Mouse (Mus musculus) intestine, embryonic 16.5 days (tissue): ENCODE measurements around the gene Actb. TPM values are rescaled to one million over a fixed set of nuclear protein-coding genes. Genes with fewer than 3 reads are reported as not detected.
A peak's percentile ranks its signal among the peaks of the same experiment; 100 is the strongest.

Experiments
- ATAC-seq: fragments of 200-750 bp; cut with Nextera tagmentation; 2 replicates; pipeline ENCODE4 v1.8.0; 2017; ENCODE audit warnings: moderate TSS enrichment, moderate library complexity
- H3K27ac ChIP-seq: fragments of 300-500 bp; sonication (generic); 2 replicates; pipeline ENCODE4 v1.5.1; 2014; ENCODE audit warnings: mild to moderate bottlenecking, low read length
- H3K27me3 ChIP-seq: fragments of 300-500 bp; sonication (generic); replicated peaks from 2 replicates; pipeline ENCODE4 v1.6.1; 2014; ENCODE audit warnings: low read length, control low read depth, mixed read lengths; ENCODE audit not compliant: control insufficient read depth, insufficient read depth
- H3K36me3 ChIP-seq: fragments of 300-500 bp; sonication (generic); 2 replicates; pipeline ENCODE4 v1.6.1; 2014; ENCODE audit warnings: low read length, control low read depth; ENCODE audit not compliant: control insufficient read depth, insufficient read depth
- H3K4me1 ChIP-seq: fragments of 300-500 bp; sonication (generic); 2 replicates; pipeline ENCODE4 v1.6.1; 2014; ENCODE audit warnings: low read length, control low read depth, mixed read lengths; ENCODE audit not compliant: control insufficient read depth, insufficient read depth
- H3K4me2 ChIP-seq: fragments of 300-500 bp; sonication (generic); 2 replicates; pipeline ENCODE4 v1.6.1; 2014; ENCODE audit warnings: low read depth, low read length, control low read depth
- H3K4me3 ChIP-seq: fragments of 300-500 bp; sonication (generic); 2 replicates; pipeline ENCODE4 v1.5.1; 2014; ENCODE audit warnings: mild to moderate bottlenecking, low read length
- H3K9ac ChIP-seq: fragments of 300-500 bp; sonication (generic); 2 replicates; pipeline ENCODE4 v1.6.1; 2014; ENCODE audit warnings: low read depth, low read length
- H3K9me3 ChIP-seq: fragments of 300-500 bp; sonication (generic); 2 replicates; pipeline ENCODE4 v1.6.1; 2016; ENCODE audit warnings: low read length, control low read depth; ENCODE audit not compliant: control insufficient read depth
- WGBS: fragments of 180-500 bp; shearing (Covaris S2); extraction: QIAGEN DNeasy Blood & Tissue Kit; methylation state at CpG from one replicate; pipeline ENCODE4 v1.1.7; 2014; 5-methylcytosine and 5-hydroxymethylcytosine counted together
- polyA plus RNA-seq: library from polyadenylated mRNA; unstranded; fragments of >200 nt; fragmentation: Nextera tagmentation; extraction: Ambion mirVana; gene quantifications from 2 replicates; pipeline ENCODE4 v1.2.1, GENCODE M21; 2015

Gene Actb
- polyA plus RNA-seq, 1 experiment from 2014 or later, result 14,111 TPM

DNA sequence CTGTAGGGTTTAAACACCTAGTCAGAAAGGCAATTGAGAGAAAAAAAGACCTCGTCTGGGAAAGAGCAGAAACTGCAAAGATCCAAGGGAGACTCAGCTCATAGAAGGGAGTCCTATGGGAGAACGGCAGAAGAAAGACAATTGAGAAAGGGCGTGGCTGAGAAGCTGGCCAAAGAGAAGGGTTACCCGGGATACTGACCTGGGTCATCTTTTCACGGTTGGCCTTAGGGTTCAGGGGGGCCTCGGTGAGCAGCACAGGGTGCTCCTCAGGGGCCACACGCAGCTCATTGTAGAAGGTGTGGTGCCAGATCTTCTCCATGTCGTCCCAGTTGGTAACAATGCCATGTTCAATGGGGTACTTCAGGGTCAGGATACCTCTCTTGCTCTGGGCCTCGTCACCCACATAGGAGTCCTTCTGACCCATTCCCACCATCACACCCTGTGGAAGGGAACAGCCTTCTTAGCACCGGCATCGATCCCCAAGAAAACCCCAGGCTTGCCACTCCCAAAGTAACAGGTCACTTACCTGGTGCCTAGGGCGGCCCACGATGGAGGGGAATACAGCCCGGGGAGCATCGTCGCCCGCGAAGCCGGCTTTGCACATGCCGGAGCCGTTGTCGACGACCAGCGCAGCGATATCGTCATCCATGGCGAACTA lies 1.4 kb downstream of the Actb start:
- Histone ChIP-seq H3K36me3 (peaks cover 29% of the 10 kb centered on the region), H3K27me3 (no peaks in the 10 kb centered on the region), H3K4me1 (peaks cover 49% of the 10 kb centered on the region), H3K4me2 (peak overlapping the region; percentile 83), H3K9me3 (no peaks in the 10 kb centered on the region), H3K9ac (peak overlapping the region; percentile 98), H3K27ac (peak overlapping the region; percentile 100), H3K4me3 (peak overlapping the region; percentile 83)
- no peak for ATAC-seq
- WGBS, result 2% methylated on average over 27 of the region's 27 CpGs

DNA sequence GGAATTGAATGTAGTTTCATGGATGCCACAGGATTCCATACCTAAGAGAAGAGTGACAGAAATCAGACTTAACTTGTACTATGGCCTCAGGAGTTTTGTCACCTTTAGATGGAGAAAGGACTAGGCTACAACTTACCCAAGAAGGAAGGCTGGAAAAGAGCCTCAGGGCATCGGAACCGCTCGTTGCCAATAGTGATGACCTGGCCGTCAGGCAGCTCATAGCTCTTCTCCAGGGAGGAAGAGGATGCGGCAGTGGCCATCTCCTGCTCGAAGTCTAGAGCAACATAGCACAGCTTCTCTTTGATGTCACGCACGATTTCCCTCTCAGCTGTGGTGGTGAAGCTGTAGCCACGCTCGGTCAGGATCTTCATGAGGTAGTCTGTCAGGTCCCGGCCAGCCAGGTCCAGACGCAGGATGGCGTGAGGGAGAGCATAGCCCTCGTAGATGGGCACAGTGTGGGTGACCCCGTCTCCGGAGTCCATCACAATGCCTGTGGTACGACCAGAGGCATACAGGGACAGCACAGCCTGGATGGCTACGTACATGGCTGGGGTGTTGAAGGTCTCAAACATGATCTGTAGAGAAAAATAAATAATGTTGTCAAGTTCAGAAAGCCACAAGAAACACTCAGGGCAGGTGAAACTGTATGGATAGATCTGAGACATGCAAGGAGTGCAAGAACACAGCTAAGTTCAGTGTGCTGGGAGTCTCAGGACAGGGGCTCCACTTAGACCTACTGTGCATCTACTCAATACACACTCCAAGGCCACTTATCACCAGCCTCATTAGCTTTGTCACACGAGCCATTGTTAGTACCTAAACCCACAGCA lies 2.1 kb downstream of the Actb start:
- Histone ChIP-seq H3K4me1 (peaks cover 42% of the 10 kb centered on the region), H3K4me3 (peak overlapping the region; percentile 83), H3K36me3 (peaks cover 29% of the 10 kb centered on the region), H3K27me3 (no peaks in the 10 kb centered on the region), H3K9ac (peak overlapping the region; percentile 98), H3K4me2 (peak overlapping the region; percentile 83), H3K27ac (peak overlapping the region; percentile 100), H3K9me3 (no peaks in the 10 kb centered on the region)
- 54% methylated on average over 19 of the region's 19 CpGs for WGBS
- no peak for ATAC-seq

GRCm38 (mm10) chr5:142903470-142904207 lies 2.9 kb downstream of the Actb start:
- Histone ChIP-seq H3K27me3 (no peaks in the 10 kb centered on the region), H3K9me3 (no peaks in the 10 kb centered on the region), H3K4me1 (peaks cover 34% of the 10 kb centered on the region), H3K27ac (peak overlapping the region; percentile 100), H3K4me2 (peak overlapping the region; percentile 83), H3K36me3 (peaks cover 29% of the 10 kb centered on the region), H3K9ac (peak overlapping the region; percentile 98), H3K4me3 (peak overlapping the region; percentile 83)
- WGBS, result 67% methylated on average over 14 of the region's 14 CpGs
- no peak for ATAC-seq

DNA sequence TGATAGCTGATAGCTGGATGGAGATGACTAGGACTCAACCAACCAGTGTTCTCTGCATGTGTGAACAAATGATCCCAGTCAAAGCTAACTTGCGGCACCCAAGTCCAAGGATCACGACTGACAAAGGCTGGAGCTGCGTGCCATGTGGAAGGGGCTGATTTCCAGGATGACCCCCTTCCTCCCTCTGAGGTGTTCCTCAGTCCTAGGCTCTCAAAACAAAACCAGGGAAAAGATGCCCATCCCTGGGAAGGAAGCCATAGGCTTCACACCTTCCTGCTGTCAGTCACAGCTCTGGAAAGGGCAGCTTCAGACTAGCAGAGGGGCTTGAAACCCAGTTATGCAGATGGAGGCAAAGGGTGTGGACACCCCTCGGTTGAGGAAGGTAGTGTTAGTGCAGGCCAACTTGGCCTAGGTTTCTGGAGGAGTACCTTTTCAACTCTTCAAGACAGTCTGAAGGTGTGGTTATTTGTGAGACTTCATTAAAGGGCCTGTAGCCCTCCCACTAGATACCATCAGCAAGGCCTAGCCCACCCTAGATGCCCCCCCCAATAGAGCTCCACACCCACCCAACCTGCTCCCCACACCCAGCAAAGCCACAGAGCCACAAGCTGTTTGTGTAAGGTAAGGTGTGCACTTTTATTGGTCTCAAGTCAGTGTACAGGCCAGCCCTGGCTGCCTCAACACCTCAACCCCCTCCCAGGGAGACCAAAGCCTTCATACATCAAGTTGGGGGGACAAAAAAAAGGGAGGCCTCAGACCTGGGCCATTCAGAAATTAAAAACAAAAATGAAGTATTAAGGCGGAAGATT lies 3.8 kb downstream of the Actb start:
- Histone ChIP-seq H3K4me3 (peak overlapping the region; percentile 83; the same call in 1 of the 2 replicates), H3K36me3 (peaks cover 29% of the 10 kb centered on the region), H3K27ac (peak overlapping the region; percentile 80), H3K4me1 (peaks cover 25% of the 10 kb centered on the region), H3K27me3 (no peaks in the 10 kb centered on the region), H3K4me2 (peak overlapping the region; percentile 35), H3K9ac (peak overlapping the region; percentile 57), H3K9me3 (no peaks in the 10 kb centered on the region)
- no peak for ATAC-seq
- 42% methylated on average over 5 of the region's 5 CpGs for whole genome bisulfite sequencing

GRCm38 (mm10) chr5:142901846-142902505 lies 4.6 kb downstream of the Actb start:
- 35% methylated on average over 4 of the region's 4 CpGs for WGBS
- no peak overlapping the region for H3K4me3 ChIP-seq
- 0 out of 2 replicates have a peak, but pooled peaks have one; percentile 0 for ATAC-seq
- no peaks in the 10 kb centered on the region for H3K27me3 ChIP-seq
- no peaks in the 10 kb centered on the region for H3K9me3 ChIP-seq
- H3K36me3 ChIP-seq, result peaks cover 29% of the 10 kb centered on the region
- H3K27ac ChIP-seq, result peak overlapping the region; percentile 80
- peak overlapping the region; percentile 57; the same call in 1 of the 2 replicates for H3K9ac ChIP-seq
- H3K4me1 ChIP-seq, result peaks cover 21% of the 10 kb centered on the region
- H3K4me2 ChIP-seq, result no peak overlapping the region

GRCm38 (mm10) chr5:142901355-142901802 lies 5.2 kb downstream of the Actb start:
- peaks cover 20% of the 10 kb centered on the region for H3K4me1 ChIP-seq
- H3K9me3 ChIP-seq, result no peaks in the 10 kb centered on the region
- peak overlapping the region; percentile 80 for H3K27ac ChIP-seq
- no peak overlapping the region for H3K9ac ChIP-seq
- no peak overlapping the region for H3K4me3 ChIP-seq
- H3K4me2 ChIP-seq, result no peak overlapping the region
- H3K27me3 ChIP-seq, result no peaks in the 10 kb centered on the region
- H3K36me3 ChIP-seq, result peaks cover 29% of the 10 kb centered on the region
- no peak for ATAC-seq
- 77% methylated on average over 7 of the region's 7 CpGs for WGBS

DNA sequence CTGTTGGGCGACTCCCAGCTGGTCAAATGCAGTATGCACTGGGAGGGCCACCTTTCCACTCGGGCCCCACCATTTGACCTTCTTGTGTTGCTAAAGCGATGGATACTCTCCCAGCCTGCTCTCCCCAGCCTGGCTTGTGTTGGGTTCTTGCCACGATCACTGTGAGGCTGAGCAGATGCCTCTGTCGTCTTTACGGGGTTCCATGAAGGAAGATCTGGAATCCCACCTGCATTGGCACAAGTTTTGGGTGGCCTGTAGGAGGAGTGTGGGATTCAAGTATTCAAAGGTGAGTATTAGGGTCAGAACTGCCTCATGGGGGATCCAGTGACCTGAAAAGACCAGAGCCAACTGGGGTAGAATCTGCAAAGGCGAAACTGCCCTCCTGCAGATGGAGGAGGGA lies 5.9 kb downstream of the Actb start:
- H3K36me3 ChIP-seq, result peaks cover 29% of the 10 kb centered on the region
- WGBS, result 70% methylated on average over 7 of the region's 7 CpGs
- no peaks in the 10 kb centered on the region for H3K9me3 ChIP-seq
- no peaks in the 10 kb centered on the region for H3K27me3 ChIP-seq
- H3K4me3 ChIP-seq, result no peak overlapping the region
- no peak for ATAC-seq
- H3K27ac ChIP-seq, result peak overlapping the region; percentile 80; the same call in 1 of the 2 replicates
- peaks cover 20% of the 10 kb centered on the region for H3K4me1 ChIP-seq
- no peak overlapping the region for H3K9ac ChIP-seq
- H3K4me2 ChIP-seq, result no peak overlapping the region

DNA sequence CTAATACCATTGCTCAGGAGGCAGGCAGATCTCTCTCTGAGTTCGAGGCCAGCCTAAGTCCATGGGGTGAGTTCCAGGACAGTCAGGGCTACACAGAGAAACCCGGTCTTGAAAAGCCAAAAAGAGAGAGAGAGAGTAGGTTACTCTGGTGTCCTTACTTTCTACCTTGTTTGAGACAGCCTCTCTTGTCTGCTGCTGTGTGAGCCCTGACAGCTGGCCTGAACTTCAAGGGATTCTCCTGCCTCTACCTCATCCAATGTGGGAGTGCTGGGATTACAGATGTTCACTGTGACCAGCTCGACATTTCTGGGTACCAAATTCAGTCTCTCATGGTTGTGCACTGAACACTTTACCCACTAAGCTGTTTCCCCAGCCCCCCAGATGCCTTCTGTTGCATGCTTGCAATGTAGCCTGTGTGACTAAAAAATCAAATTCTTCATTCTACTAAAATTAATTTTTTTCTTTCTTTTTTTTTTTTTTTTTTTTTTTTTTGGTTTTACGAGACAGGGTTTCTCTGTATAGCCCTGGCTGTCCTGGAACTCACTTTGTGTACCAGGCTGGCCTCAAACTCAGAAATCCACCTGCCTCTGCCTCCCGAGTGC lies 6.5 kb downstream of the Actb start:
- WGBS, result 66% methylated on average over 5 of the region's 5 CpGs
- no peak overlapping the region for H3K27ac ChIP-seq
- no peak for ATAC-seq
- H3K27me3 ChIP-seq, result no peaks in the 10 kb centered on the region
- peaks cover 27% of the 10 kb centered on the region for H3K36me3 ChIP-seq
- no peak overlapping the region for H3K4me2 ChIP-seq
- H3K4me1 ChIP-seq, result peaks cover 20% of the 10 kb centered on the region
- H3K9ac ChIP-seq, result no peak overlapping the region
- no peak overlapping the region for H3K4me3 ChIP-seq
- H3K9me3 ChIP-seq, result no peaks in the 10 kb centered on the region
